Mouse (Mus musculus): ENCODE measurements around the gene Cdh12. TPM values are rescaled to one million over a fixed set of nuclear protein-coding genes. Genes with fewer than 3 reads are reported as not detected.

Cdh12 gene
- total RNA-seq, 2 experiments from 2014 or later, result 42.4 to 46.7 TPM

DNA sequence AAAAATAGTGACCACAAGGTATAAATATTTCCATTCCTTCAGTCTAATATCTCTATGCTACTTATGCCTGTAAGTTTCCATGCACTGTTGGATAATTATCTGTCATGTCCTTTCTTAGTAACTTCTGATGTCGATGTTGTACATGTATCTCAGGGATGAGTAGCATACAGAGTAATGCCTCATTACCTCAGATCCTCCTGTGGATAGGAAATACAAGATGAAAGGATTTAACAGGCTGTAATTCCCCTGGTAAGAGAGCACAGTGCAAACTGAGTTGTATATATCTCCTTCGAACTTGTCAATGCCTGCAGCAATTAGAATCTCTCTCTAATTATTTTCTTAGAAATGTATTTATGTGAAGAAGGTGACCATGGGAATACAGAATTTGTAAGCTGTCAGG lies 233.7 kb downstream of the Cdh12 start:
- intact Hi-C loops (cut with DNase I), result no loop called here
- no peak for DNase-seq (ENCODE audit: low spot score in 2 of 2)

DNA sequence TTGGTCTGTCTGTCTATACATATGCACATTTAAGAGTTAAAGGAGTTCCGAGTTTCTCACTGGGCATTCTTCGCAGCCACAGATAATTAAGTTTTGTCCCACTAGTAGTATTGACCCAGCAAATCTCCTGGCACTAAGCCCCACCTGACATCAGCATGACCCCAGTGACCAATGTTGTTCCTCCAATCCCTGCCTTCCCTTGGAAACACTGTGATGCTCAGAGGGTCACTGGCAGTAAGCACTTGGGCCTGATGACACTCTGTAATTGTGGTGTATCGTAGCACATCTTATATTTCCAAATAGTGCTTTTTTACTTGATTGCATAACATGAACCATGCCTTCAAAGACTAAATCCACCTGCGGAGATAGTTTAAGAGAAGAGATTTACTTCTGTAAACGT lies 235.1 kb downstream of the Cdh12 start:
- DNase-seq (ENCODE audit: low spot score in 2 of 2), result no peak
- intact Hi-C loops (cut with DNase I), result no loop called here

DNA sequence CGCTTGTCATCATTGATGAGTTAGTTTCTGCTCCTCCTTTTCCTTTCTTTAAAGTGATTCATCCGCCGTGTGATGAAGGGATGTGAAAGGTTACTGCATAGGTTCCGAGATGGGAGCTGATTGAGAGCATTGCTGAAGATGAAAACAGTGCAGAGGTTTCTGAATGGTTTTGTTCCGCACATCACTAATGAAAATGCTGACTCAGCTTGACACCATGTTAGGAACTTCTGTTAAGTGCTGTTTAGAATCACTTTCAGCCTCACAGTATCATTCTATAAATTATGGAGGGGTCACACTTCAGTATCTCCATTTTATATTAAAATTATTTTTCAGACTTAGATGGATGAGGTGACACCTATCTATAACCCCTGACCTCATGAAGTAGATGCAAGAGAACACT lies 247.2 kb downstream of the Cdh12 start:
- no peak for DNase-seq (ENCODE audit: low spot score in 2 of 2)
- intact Hi-C loops (cut with DNase I), result no loop called here

DNA sequence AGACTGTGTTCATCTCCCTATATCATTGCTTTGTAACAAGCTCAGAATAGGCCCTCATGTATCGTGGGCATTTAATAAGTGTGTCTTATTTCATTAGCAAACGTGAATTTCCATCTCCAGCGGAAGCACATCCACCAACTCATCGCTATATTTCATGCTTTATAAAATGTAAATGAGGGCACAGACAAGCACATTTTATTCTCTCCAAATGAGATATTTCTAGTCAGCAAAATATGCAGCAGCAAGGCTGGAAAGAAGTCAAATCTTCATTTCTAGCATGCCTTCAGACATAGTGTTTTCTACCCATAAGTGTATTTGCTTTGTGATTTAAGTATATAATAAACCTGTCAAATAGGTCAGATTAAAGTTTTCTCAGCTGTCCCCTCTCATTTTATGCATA lies 262.8 kb downstream of the Cdh12 start:
- intact Hi-C loops (cut with DNase I), result no loop called here
- DNase-seq (ENCODE audit: low spot score in 2 of 2), result no peak

DNA sequence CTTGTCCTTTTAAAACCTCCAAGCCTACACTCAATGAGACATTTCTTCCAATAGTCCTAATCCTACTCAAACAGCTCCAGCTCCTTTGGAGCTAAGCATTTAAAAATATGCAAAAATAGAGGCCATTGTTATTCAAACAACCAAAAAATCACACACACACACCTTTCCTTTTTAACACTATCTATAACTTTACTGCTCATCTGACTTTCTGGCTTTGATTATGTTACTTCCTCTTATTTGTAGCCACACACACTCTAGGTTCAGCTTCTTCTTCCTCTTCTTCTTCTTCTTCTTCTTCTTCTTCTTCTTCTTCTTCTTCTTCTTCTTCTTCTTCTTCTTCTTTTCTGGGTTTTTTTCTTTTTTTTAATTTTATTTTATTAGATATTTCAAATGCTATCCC lies 323.2 kb downstream of the Cdh12 start:
- DNase-seq (ENCODE audit: low spot score in 2 of 2), result no peak

DNA sequence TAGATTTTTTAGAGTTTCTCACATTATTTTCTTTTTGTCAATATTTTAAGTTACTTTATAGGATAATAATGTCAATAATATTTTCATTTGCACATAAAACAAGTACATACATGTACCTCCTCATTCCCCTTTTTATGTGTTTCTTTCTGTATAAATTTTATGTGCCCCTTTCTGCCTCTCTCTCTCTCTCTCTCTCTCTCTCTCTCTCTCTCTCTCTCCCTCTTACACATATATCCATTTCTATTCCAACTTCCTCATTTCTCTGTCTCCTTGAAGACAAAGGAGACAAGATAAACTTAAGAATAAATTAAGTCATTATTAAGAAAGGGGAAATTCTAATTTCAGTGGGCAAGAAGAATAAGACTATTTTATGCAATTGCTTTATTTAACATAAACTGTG lies 324.4 kb downstream of the Cdh12 start:
- DNase-seq (ENCODE audit: low spot score in 2 of 2), result no peak
- intact Hi-C loops (cut with DNase I), result no loop called here

More for the DNA sequence above, 323.2 kb downstream of the Cdh12 start:
- intact Hi-C loops (cut with DNase I), result no loop called here

DNA sequence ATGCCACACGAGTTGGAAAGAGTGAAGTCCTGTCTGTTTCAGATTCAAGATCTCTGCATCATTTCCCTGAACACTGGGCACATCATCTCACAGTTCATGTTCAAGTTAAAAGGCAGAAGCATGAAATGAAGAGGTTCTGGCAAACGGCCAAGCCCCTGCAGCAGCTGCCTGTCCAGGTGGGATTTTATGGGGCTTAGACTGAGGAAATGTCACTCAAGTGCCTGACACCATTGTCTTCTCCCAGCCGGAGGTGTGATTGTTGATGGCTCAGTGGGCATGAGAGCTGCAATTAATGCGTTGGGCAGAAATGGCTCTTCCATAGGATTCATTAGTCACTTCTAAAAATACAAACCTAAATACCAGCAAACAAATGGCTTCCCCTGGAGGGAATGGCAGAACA lies 347.9 kb downstream of the Cdh12 start:
- intact Hi-C loops (cut with DNase I), result no loop called here
- DNase-seq (ENCODE audit: low spot score in 2 of 2), result no peak

DNA sequence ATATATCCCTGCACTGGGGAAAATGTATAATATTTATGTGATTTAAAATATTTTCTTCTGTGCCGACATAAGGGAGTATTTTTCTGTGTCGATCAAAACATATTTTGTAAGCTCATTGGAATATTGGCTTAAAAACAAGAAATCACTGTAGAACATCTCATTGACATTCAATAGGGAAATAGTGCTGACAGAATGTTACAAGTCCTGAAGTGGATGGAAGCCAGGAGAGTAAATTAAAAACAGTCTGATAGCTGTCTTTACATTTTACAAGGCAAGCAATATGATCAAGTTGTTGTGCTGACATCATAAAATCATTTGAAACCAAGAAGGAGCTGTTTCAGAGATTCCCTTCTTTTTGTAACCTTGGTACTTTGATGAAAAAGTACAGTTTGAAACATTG lies 349.5 kb downstream of the Cdh12 start:
- intact Hi-C loops (cut with DNase I), result no loop called here
- no peak for DNase-seq (ENCODE audit: low spot score in 2 of 2)

DNA sequence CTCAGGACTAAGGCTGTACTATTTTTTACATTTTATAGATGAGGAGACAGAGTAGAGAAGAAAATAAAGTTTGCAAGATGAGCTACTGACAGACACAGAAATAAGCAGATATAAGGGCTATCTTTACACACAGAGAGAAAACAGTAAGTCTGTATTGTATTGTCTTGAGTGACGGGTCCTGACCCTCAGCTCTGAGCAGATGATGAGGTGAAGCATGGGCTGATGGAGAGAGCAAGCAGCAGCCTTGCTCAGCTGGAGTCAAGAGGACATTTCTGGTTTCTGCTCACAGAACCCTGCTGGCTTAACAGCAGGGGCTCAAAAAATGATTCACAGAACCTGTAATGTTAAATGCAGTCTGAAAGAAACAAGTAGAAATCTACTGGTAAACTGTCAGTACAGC lies 386.8 kb downstream of the Cdh12 start:
- intact Hi-C loops (cut with DNase I), result no loop called here
- DNase-seq (ENCODE audit: low spot score in 2 of 2), result no peak

DNA sequence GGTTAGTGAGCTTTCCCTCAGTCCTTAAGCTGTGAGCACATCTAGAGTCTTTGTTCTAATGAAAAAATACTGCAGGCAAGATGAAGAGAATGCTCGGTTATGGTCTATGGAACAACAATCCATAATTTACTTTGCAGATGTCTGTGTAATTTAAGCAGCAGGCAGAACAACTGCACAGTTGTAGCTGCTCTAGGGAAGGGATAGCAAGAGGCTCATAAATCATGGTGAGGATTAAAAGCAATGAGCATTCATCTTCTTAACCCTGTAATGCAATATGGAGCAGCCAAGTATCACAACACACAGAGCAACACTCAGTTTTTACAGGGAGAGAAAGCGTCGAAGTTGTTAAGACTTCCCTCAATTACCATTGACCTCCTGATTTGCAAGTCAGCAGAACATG lies 387.9 kb downstream of the Cdh12 start:
- intact Hi-C loops (cut with DNase I), result no loop called here
- no peak for DNase-seq (ENCODE audit: low spot score in 2 of 2)

DNA sequence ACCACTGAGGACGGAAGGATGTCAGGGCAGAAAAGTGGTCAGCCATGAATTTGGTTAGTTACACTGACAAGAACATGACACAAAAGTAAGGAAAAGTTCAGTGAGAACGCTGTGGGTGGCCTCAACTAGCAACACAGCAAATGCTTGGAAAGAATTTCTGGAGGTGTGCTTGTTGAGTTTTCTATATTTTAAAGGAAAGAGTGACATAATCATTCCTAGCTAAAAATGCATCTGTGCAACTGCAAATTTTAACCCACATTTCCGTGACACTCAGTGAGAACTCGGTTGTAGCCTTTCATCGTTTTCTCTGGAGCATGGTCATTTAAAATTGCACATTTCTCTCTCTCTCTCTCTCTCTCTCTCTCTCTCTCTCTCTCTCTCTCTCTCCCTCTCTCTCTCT lies 392.4 kb downstream of the Cdh12 start:
- no peak for DNase-seq (ENCODE audit: low spot score in 2 of 2)
- intact Hi-C loops (cut with DNase I), result no loop called here

DNA sequence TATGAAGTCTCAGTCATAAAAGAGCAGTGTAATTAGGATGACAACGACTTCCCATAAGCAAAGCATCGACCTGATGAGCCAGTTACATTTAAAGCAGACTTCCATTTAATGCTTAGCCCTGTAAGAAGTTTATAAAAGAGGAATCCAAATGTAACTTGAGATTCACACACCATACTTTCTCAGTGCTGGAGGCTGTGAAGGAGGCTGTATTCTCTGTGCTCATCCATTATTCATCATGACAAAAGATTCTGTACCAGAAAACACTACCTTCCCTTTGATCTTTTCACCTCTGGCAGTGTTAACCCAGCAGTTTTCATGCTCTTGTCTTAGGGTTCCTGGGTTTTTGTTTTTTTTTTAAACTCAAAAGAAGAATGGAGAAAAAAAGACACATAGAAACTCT lies 414.0 kb downstream of the Cdh12 start:
- DNase-seq (ENCODE audit: low spot score in 2 of 2), result no peak

DNA sequence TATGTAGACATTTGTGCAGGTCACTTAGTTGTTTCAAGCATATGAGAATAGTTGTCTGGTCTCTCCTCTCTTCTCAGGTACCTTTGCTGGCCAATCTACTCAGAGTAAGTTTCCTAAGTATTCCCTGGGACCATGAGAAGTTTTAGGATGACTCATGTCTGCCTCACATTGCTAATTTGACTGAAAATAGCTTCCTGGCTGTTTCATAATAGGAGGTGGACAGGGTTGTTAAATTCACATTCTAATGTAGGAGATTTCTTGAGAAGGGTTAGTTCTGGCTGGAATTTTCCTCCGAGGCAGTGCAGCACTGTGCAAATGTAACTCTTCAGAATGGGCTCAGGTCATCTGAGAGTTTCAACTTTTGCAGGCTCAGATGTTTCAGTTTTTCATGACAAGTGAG lies 423.5 kb downstream of the Cdh12 start:
- intact Hi-C loops (cut with DNase I), result no loop called here
- DNase-seq (ENCODE audit: low spot score in 2 of 2), result no peak

More for the DNA sequence above, 414.0 kb downstream of the Cdh12 start:
- intact Hi-C loops (cut with DNase I), result no loop called here

DNA sequence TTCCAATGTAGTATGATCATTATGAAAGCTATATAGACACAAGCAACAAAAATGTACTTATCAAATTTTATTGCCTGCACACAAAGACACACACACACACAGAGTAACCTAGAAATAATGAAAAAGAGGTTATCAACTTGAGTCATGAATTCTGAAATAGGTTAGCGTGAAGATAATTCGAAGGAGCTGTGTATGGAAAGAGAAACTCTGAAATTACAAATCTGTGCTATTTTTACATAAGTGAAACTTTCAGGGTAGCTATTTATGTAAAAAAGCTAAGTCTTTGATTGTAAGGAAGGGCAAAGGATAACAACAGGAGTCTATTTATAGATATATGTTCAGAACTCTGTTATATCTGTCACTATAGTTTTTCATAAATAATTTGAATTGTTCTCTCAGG lies 427.9 kb downstream of the Cdh12 start:
- intact Hi-C loops (cut with DNase I), result no loop called here
- DNase-seq (ENCODE audit: low spot score in 2 of 2), result no peak

DNA sequence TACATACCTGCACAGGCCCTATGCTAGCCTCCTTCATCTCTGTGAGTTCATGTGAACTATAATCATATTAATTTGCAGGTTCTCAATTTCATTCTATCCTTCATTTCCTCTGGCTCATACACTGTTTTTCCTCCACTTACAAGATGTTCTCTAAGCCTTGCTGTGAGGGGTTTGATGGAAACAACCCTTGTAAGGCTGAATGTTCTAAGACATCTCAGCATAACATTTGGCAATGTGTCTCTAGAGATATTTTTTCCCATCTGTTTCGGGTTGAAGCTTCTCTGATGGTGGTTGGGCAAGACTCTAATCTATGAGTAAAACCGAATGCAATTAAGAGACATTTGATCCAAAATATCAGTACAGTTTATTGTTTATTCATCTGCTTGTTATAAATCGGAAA lies 444.4 kb downstream of the Cdh12 start:
- intact Hi-C loops (cut with DNase I), result no loop called here
- no peak for DNase-seq (ENCODE audit: low spot score in 2 of 2)

DNA sequence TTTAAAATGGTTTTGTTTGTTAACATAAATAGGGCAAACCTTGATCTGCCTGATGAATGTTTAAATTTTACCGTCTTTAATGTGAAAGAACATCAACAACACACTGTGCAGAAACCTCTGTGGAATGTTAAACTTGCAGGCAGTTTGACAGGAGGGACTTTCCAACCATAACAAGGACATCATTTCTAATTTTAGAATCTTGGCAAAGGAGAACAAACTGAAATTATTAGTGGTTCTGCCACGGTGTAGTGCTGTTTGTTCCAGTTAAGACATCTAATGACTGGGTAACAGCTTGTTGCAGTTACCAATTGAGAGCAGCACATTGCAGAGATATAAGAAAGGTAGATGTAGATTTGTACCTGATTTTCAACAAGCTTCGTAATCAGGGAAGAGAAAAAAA lies 453.5 kb downstream of the Cdh12 start:
- intact Hi-C loops (cut with DNase I), result no loop called here
- no peak for DNase-seq (ENCODE audit: low spot score in 2 of 2)

DNA sequence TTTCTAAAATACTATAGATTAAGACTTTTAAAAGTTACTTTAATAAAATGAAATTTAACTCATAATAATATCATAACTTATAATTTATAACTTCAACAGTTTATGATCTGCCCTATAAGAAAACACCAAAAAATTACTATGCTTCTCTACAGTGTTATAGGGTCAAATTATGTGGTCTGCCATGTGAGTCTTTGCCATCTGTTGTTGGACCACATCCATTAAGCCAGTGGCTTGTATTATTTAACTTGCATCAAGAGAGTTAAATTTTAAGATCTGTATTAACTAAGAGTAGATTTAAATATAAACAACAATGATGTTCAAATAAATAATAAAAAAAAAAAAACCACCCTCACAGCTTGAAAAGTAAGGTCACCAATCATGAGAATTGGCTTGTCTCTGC lies 479.2 kb downstream of the Cdh12 start:
- intact Hi-C loops (cut with DNase I), result no loop called here
- no peak for DNase-seq (ENCODE audit: low spot score in 2 of 2)

DNA sequence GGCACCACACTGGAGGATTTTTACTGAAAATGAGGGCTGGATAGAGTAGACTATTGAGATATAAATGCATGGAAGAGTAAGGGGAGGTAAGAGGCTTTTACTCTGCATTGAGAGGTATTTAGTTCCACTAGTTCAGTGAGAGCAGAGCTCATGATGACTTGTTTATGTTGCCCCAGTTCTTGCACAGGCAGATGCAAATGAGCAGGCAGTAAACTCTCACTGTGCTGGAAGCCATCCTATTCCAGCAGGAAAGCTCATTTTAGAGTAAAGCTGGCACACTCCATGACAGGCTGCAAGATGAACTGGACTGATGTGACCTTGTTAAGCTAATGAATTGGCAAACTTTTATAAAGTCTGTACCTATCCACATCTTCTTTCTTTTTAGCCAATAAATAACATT lies 494.9 kb downstream of the Cdh12 start:
- intact Hi-C loops (cut with DNase I), result no loop called here
- DNase-seq (ENCODE audit: low spot score in 2 of 2), result no peak

DNA sequence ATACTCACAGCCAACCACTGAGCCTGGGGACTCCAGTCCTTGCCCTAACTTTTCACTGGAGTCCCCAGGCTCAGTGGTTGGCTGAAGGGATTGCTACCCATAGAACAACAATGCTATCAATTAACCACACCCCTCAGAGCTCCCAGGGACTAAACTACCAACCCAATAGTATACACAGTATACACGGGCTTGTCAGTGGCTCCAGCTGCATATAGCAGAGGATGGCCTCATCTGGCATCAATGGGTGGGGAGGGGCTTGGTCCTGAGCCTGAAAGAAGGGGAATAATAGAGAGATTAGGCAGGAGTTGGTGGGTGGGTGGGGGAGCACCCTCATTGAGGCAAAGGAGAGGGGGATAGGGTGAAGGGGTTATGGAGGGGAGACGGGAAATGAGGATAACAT lies 518.4 kb downstream of the Cdh12 start:
- intact Hi-C loops (cut with DNase I), result no loop called here
- DNase-seq (ENCODE audit: low spot score in 2 of 2), result no peak

DNA sequence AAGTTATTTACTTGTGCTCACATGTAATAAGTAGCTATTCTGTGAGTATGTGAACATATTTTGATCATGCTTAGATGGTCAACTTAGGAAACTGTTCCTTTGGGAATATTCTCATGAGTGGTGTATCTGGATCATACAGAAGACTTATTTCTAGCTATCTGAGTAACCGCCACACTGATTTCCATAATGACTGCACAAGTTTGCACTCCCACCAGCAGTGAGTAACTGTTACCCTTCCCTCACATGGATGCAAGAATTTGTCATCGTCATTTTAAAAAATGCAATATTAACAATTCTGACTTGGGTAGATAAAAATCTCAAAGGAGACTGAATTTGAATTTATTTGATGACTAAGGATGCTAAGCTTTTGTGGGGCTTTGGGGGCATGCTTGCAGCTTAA lies 522.0 kb downstream of the Cdh12 start:
- intact Hi-C loops (cut with DNase I), result no loop called here
- DNase-seq (ENCODE audit: low spot score in 2 of 2), result no peak

DNA sequence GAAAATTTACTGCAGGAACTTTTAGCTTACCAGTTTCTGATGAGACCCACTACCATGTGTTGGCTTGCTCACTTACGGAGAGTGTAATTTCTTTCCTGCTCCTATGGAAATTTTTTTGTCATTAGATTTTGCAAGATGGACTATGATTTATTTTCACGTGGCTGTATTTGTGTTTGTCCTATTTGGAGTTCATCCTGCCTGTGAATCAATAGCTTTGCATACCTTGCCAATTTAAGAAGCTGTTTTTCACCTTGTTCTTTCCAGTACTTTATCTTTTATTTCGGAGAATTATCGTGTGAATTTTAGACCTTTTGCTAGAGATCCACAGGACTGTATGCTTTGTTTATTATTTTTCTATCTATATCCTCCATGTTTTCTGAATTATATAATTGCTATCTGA lies 551.5 kb downstream of the Cdh12 start:
- intact Hi-C loops (cut with DNase I), result no loop called here
- no peak for DNase-seq (ENCODE audit: low spot score in 2 of 2)

DNA sequence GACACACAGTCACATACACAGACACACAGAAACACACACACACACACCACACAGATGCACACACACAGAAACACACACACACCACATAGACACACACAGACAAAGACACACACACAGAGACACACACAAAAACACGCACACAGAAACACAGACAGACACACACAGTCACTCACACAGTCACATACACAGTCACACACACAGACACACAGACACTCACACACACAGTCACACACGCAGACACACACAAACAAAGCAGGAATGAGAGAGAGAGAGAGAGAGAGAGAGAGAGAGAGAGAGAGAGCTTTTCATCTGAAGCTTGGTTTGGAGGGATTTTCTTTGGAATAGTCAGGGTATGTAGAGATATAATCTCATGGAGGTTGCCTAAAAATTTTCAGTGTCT lies 558.9 kb downstream of the Cdh12 start:
- no peak for DNase-seq (ENCODE audit: low spot score in 2 of 2)
- intact Hi-C loops (cut with DNase I), result no loop called here

DNA sequence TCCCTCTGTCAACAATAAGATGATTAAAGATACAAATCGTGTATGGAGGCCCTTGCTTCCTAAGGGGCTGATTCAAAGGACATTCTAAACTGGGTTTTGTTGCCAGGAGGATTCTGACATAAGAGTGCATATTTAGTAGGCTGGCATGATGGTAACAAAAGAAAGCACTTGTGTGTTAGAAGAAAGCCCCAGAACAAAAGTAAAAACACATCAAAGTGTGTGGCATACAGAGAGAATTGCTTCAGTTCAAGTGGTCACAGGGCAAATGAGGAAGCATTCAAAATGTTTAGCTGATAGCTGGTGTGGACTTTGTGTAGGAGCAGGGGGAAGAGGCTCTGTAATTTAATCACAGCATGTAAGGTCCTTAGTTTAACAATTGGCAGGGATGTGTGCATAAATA lies 559.4 kb downstream of the Cdh12 start:
- no peak for DNase-seq (ENCODE audit: low spot score in 2 of 2)
- intact Hi-C loops (cut with DNase I), result no loop called here
